In genomic region chr9:49055333-49056205, GRCm38 (mm10) we compare ENCODE assay signal across 8 mouse cellular contexts. TPM values are rescaled to one million over a fixed set of nuclear protein-coding genes. Genes with fewer than 3 reads are reported as not detected.
DNase-seq lines count a peak whose midpoint lies in the region; ATAC-seq lines count a peak whose summit lies in the region.

Gene Zw10 (plus strand): TSS chr9:49055613.

- H3K36me3 ChIP-seq in hindbrain, embryonic 12.5 days: peaks cover 17% of the 10 kb centered on the region

- H3K4me1 ChIP-seq in hindbrain, embryonic 12.5 days: peaks cover 8% of the 10 kb centered on the region

- ATAC-seq in hindbrain, embryonic 12.5 days (ENCODE audit: low FRiP score): peak; percentile 98

- H3K9me3 ChIP-seq in hindbrain, embryonic 12.5 days (replicated peaks): no peaks in the 10 kb centered on the region

- H3K4me3 ChIP-seq in hindbrain, embryonic 12.5 days: peak within 1 kb of the TSS; percentile 82

- H3K27ac ChIP-seq in hindbrain, embryonic 12.5 days: peak within 1 kb of the TSS; percentile 74

- no peaks in the 10 kb centered on the region for H3K27me3 ChIP-seq in hindbrain, embryonic 12.5 days

- H3K4me2 ChIP-seq in hindbrain, embryonic 12.5 days (replicated peaks): peak within 1 kb of the TSS; percentile 65

- peak; percentile 95 for DNase-seq in NIH3T3 (ENCODE audit: low read depth)
- peak; percentile 95 to 98 for DNase-seq in cerebellum, postnatal 10 days
- peak; percentile 90 to 92 for DNase-seq in frontal cortex, postnatal 10 days (ENCODE audit: low spot score in 2 of 2)
- peak; percentile 88 to 95 for DNase-seq in layer of hippocampus, postnatal 14 days (ENCODE audit: low spot score in 2 of 2)
- peak; percentile 92 for DNase-seq in lung, postnatal 14 days
- peak; percentile 81 for DNase-seq in retina, adult 2 months (ENCODE audit: low read depth, low spot score)
- DNase-seq in thymus, postnatal 36 days: peak; percentile 90 to 93

- WGBS in hindbrain, embryonic 12.5 days: under 1% methylated on average over 53 of the region's 53 CpGs

- H3K9ac ChIP-seq in hindbrain, embryonic 12.5 days: peak within 1 kb of the TSS; percentile 86

RNA-seq across cellular contexts. Expression of gene Zw10, which starts in this region (rescaled TPM):
- 40.4 and 43.1 TPM in 2 replicates for polyA plus RNA-seq in hindbrain, embryonic 12.5 days (2016; fragmentation: Nextera tagmentation; extraction: Ambion mirVana)
- total RNA-seq in layer of hippocampus, postnatal 14 days (2021): 10 to 100 TPM; 15.0 to 15.9 TPM

Comparison
In these comparisons a context has a peak if more than half of its experiments do, and no peak if none do; other contexts are left out.
1. Peak in every context shown above with its lines: DNase-seq, ATAC-seq, H3K4me3 ChIP-seq and H3K27ac ChIP-seq.